Mouse (Mus musculus) erythroblast, embryonic 14.5 days (primary cell): ENCODE measurements around the gene Chchd3.

Source experiments
- GATA1 ChIP-seq: IDR thresholded peaks from 2 replicates; pipeline ENCODE4 v1.6.1; 2012; ENCODE audit warnings: low read length, inconsistent platforms, mixed read lengths
- TAL1 ChIP-seq: IDR thresholded peaks from 3 replicates; pipeline ENCODE4 v1.6.1; 2012; ENCODE audit warnings: low read length, inconsistent platforms, mixed read lengths

GRCm38 (mm10) chr6:33066462-33066861, 6.4 kb upstream of the Chchd3 start:
- no peak for TF ChIP-seq TAL1
- no peak for TF ChIP-seq GATA1
